Mouse (Mus musculus) thymus, postnatal 10 days (tissue): ENCODE results near the gene Igf1r.

Experiments used
- DNase-seq, 2 experiments: peaks; one replicate each; pipeline ENCODE4 v3.0.0; 2021; ENCODE audit warnings: low spot score in 2 of 2

Igf1r gene

GRCm38 (mm10) chr7:68075401-68075800 is 122.8 kb downstream of the Igf1r start:
- DNase-seq = no peak

- DNase-seq = no peak
Observed at GRCm38 (mm10) chr7:68080122-68080845, 127.7 kb downstream of the Igf1r start.

- DNase-seq = peak; percentile 11 to 17
Observed at GRCm38 (mm10) chr7:68085338-68085737, 132.7 kb downstream of the Igf1r start.

- DNase-seq = no peak
Observed at GRCm38 (mm10) chr7:68085870-68086341, 133.3 kb downstream of the Igf1r start.

- DNase-seq = no peak
Observed at GRCm38 (mm10) chr7:68087496-68087895, 134.9 kb downstream of the Igf1r start.

GRCm38 (mm10) chr7:68088825-68089224 is 136.2 kb downstream of the Igf1r start:
- no peak for DNase-seq

- DNase-seq = no peak
Observed at GRCm38 (mm10) chr7:68089725-68090124, 137.1 kb downstream of the Igf1r start.

- DNase-seq = no peak
Observed at GRCm38 (mm10) chr7:68090576-68090975, 137.9 kb downstream of the Igf1r start.

- DNase-seq = no peak
Observed at GRCm38 (mm10) chr7:68092304-68092978, 139.8 kb downstream of the Igf1r start.

GRCm38 (mm10) chr7:68093817-68094216 is 141.2 kb downstream of the Igf1r start:
- DNase-seq = no peak

GRCm38 (mm10) chr7:68095574-68095973 is 142.9 kb downstream of the Igf1r start:
- no peak for DNase-seq

- no peak for DNase-seq
Observed at GRCm38 (mm10) chr7:68096411-68096810, 143.8 kb downstream of the Igf1r start.

GRCm38 (mm10) chr7:68097081-68097836 is 144.6 kb downstream of the Igf1r start:
- DNase-seq = no peak

GRCm38 (mm10) chr7:68098098-68098497 is 145.5 kb downstream of the Igf1r start:
- DNase-seq = no peak

- DNase-seq = no peak
Observed at GRCm38 (mm10) chr7:68100388-68100787, 147.8 kb downstream of the Igf1r start.

- peak in 1 of 2 experiments; percentile 30 for DNase-seq
Observed at GRCm38 (mm10) chr7:68102456-68103177, 150.0 kb downstream of the Igf1r start.

- no peak for DNase-seq
Observed at GRCm38 (mm10) chr7:68103178-68103530, 150.5 kb downstream of the Igf1r start.

GRCm38 (mm10) chr7:68111532-68111931 is 158.9 kb downstream of the Igf1r start:
- no peak for DNase-seq

GRCm38 (mm10) chr7:68112582-68112981 is 160.0 kb downstream of the Igf1r start:
- DNase-seq = no peak

- no peak for DNase-seq
Observed at GRCm38 (mm10) chr7:68114364-68114763, 161.7 kb downstream of the Igf1r start.

- DNase-seq = no peak
Observed at GRCm38 (mm10) chr7:68114983-68115715, 162.5 kb downstream of the Igf1r start.
